8 mouse cellular contexts compared by ENCODE assay signal in genomic region chr3:89215853-89216252, GRCm38 (mm10). TPM values are rescaled to one million over a fixed set of nuclear protein-coding genes. Genes with fewer than 3 reads are reported as not detected.
DNase-seq lines count a peak whose midpoint lies in the region; ATAC-seq and TF ChIP-seq lines count a peak whose summit lies in the region.

No protein-coding gene starts in this region.

- peak overlapping the region; percentile 87 for H3K4me2 ChIP-seq in forebrain, embryonic 16.5 days (ENCODE audit: low read length)
- peak overlapping the region; percentile 89 for H3K4me2 ChIP-seq in lung, embryonic 15.5 days

- ATAC-seq in forebrain, embryonic 16.5 days, result peak; percentile 43
- ATAC-seq in lung, embryonic 15.5 days (ENCODE audit: borderline replicate concordance, extremely low read depth, low FRiP score, low TSS enrichment), result peak; percentile 13; the same call in 1 of the 2 replicates

- H3K27ac ChIP-seq in forebrain, embryonic 16.5 days (ENCODE audit: low read length), result peak overlapping the region; percentile 98
- peak overlapping the region; percentile 97; the same call in 1 of the 2 replicates for H3K27ac ChIP-seq in layer of hippocampus, adult 2 months
- peak overlapping the region; percentile 99 for H3K27ac ChIP-seq in lung, embryonic 15.5 days

- peak; percentile 87 for DNase-seq in MEL-GATA-1-ER (ENCODE audit: extremely low read depth, low read depth)
- DNase-seq in cerebellum, adult 18-20 months, result peak; percentile 89 to 90
- DNase-seq in heart, postnatal 36 days, result peak; percentile 85 to 86
- DNase-seq in layer of hippocampus, adult 2 months (ENCODE audit: low spot score in 2 of 2), result peak; percentile 81 to 82
- DNase-seq in ovary, adult 18-20 months (ENCODE audit: low spot score), result peak; percentile 58
- DNase-seq in thymus, adult 18-20 months, result peak; percentile 59 to 68

- peak overlapping the region; percentile 82 for H3K4me3 ChIP-seq in forebrain, embryonic 16.5 days (replicated peaks; ENCODE audit: low read length)
- peak overlapping the region; percentile 44; the same call in 1 of the 2 replicates for H3K4me3 ChIP-seq in layer of hippocampus, adult 2 months
- peak overlapping the region; percentile 72 for H3K4me3 ChIP-seq in lung, embryonic 15.5 days

- no peaks in the 10 kb centered on the region for H3K9me3 ChIP-seq in forebrain, embryonic 16.5 days (ENCODE audit: control insufficient read depth, low read length)
- H3K9me3 ChIP-seq in lung, embryonic 15.5 days, result no peaks in the 10 kb centered on the region

- 0% methylated on average over 6 of the region's 6 CpGs for WGBS in forebrain, embryonic 16.5 days
- WGBS in lung, embryonic 15.5 days, result under 1% methylated on average over 6 of the region's 6 CpGs

- H3K27me3 ChIP-seq in forebrain, embryonic 16.5 days (replicated peaks; ENCODE audit: control insufficient read depth, insufficient read depth, low read length), result no peaks in the 10 kb centered on the region
- H3K27me3 ChIP-seq in lung, embryonic 15.5 days, result no peaks in the 10 kb centered on the region

- H3K9ac ChIP-seq in forebrain, embryonic 16.5 days (replicated peaks; ENCODE audit: low read depth, low read length), result no peak overlapping the region; the same call in 1 of the 2 replicates
- H3K9ac ChIP-seq in lung, embryonic 15.5 days, result no peak overlapping the region

- intact Hi-C loops in heart, postnatal 36 days (cut with DNase I), result loop anchor here (2.0 kb wide), 3 partner anchors 19 to 125 kb away; no protein-coding TSS in a partner anchor

- TF ChIP-seq CTCF in layer of hippocampus, adult 2 months (conservative IDR thresholded peaks at IDR 0.05), result peak; percentile 96

- H3K36me3 ChIP-seq in forebrain, embryonic 16.5 days (ENCODE audit: control insufficient read depth, insufficient read depth), result no peaks in the 10 kb centered on the region
- H3K36me3 ChIP-seq in lung, embryonic 15.5 days, result no peaks in the 10 kb centered on the region

- peaks cover 22% of the 10 kb centered on the region for H3K4me1 ChIP-seq in forebrain, embryonic 16.5 days (replicated peaks; ENCODE audit: control insufficient read depth, insufficient read depth, low read length)
- H3K4me1 ChIP-seq in lung, embryonic 15.5 days, result peaks cover 60% of the 10 kb centered on the region

RNA-seq across cellular contexts. Expression of gene Thbs3, which starts 0.9 kb away (rescaled TPM):
- polyA plus RNA-seq in forebrain, embryonic 16.5 days (2015; fragmentation: Nextera tagmentation; extraction: Ambion mirVana), result 61.5 and 84.2 TPM in 2 replicates
- total RNA-seq in heart, postnatal 36 days (2021), result 1 to 10 TPM; 6.8 to 9.4 TPM
- 10 to 100 TPM; 42.6 to 43.8 TPM for total RNA-seq in layer of hippocampus, adult 2 months (2021)
- polyA plus RNA-seq in lung, embryonic 15.5 days (2015; fragmentation: Nextera tagmentation; extraction: Ambion mirVana), result 54.4 and 58.4 TPM in 2 replicates

RNA-seq across cellular contexts. Expression of gene Mtx1, which starts 11.0 kb away (rescaled TPM):
- polyA plus RNA-seq in forebrain, embryonic 16.5 days (2015; fragmentation: Nextera tagmentation; extraction: Ambion mirVana), result 180 and 183 TPM in 2 replicates
- total RNA-seq in heart, postnatal 36 days (2021), result 10 to 100 TPM; 58.0 to 60.0 TPM
- 100 to 1,000 TPM; 100 to 102 TPM for total RNA-seq in layer of hippocampus, adult 2 months (2021)
- polyA plus RNA-seq in lung, embryonic 15.5 days (2015; fragmentation: Nextera tagmentation; extraction: Ambion mirVana), result 195 and 197 TPM in 2 replicates

RNA-seq across cellular contexts. Expression of gene Muc1, which starts 13.0 kb away (rescaled TPM):
- 1.6 and 1.7 TPM in 2 replicates for polyA plus RNA-seq in forebrain, embryonic 16.5 days (2015; fragmentation: Nextera tagmentation; extraction: Ambion mirVana)
- under 1 TPM; 0.14 to 0.46 TPM for total RNA-seq in heart, postnatal 36 days (2021)
- total RNA-seq in layer of hippocampus, adult 2 months (2021), result 1 to 10 TPM in 1 of 2 experiments, under 1 TPM in 1; 0.31 to 1.3 TPM
- polyA plus RNA-seq in lung, embryonic 15.5 days (2015; fragmentation: Nextera tagmentation; extraction: Ambion mirVana), result 74.3 and 88.9 TPM in 2 replicates

RNA-seq across cellular contexts. Expression of gene Gba, which starts 13.1 kb away (rescaled TPM):
- 44.8 and 46.7 TPM in 2 replicates for polyA plus RNA-seq in forebrain, embryonic 16.5 days (2015; fragmentation: Nextera tagmentation; extraction: Ambion mirVana)
- 10 to 100 TPM; 21.3 to 21.8 TPM for total RNA-seq in heart, postnatal 36 days (2021)
- 10 to 100 TPM; 55.7 to 67.9 TPM for total RNA-seq in layer of hippocampus, adult 2 months (2021)
- 37.2 and 42.6 TPM in 2 replicates for polyA plus RNA-seq in lung, embryonic 15.5 days (2015; fragmentation: Nextera tagmentation; extraction: Ambion mirVana)

RNA-seq across cellular contexts. Expression of gene Krtcap2, which starts 29.9 kb away (rescaled TPM):
- polyA plus RNA-seq in forebrain, embryonic 16.5 days (2015; fragmentation: Nextera tagmentation; extraction: Ambion mirVana), result 187 and 195 TPM in 2 replicates
- 10 to 100 TPM; 82.3 to 87.0 TPM for total RNA-seq in heart, postnatal 36 days (2021)
- 10 to 100 TPM; 75.8 to 80.5 TPM for total RNA-seq in layer of hippocampus, adult 2 months (2021)
- polyA plus RNA-seq in lung, embryonic 15.5 days (2015; fragmentation: Nextera tagmentation; extraction: Ambion mirVana), result 282 and 311 TPM in 2 replicates

Comparison
In these comparisons a context has a peak if more than half of its experiments do, and no peak if none do; other contexts are left out.
1. Peak in every context shown above with its lines: DNase-seq, ATAC-seq, H3K4me3 ChIP-seq and H3K27ac ChIP-seq.
2. RNA of gene Thbs3, which starts 0.9 kb away (total RNA-seq): 42.6 to 43.8 TPM in layer of hippocampus, adult 2 months; 6.8 to 9.4 TPM in heart, postnatal 36 days; every median in the first group is over 4 times any median in the second.